Mouse (Mus musculus) embryonic facial prominence, embryonic 15.5 days (tissue): ENCODE measurements around the gene Bag2. TPM values are rescaled to one million over a fixed set of nuclear protein-coding genes. Genes with fewer than 3 reads are reported as not detected.

Source experiments
- ATAC-seq: fragments of 200-750 bp; cut with Nextera tagmentation; 2 replicates; pipeline ENCODE4 v1.8.0; 2017; ENCODE audit warnings: low read depth, moderate TSS enrichment; ENCODE audit not compliant: insufficient number of reproducible peaks, low FRiP score, low TSS enrichment
- H3K27ac ChIP-seq: fragments of 300-500 bp; sonication (generic); replicated peaks from 2 replicates; pipeline ENCODE4 v1.5.1; 2015; ENCODE audit warnings: mild to moderate bottlenecking, inconsistent platforms
- H3K27me3 ChIP-seq: fragments of 300-500 bp; sonication (generic); 2 replicates; pipeline ENCODE4 v1.6.1; 2015; ENCODE audit warnings: inconsistent platforms
- H3K36me3 ChIP-seq: fragments of 300-500 bp; sonication (generic); 2 replicates; pipeline ENCODE4 v1.6.1; 2015; ENCODE audit warnings: mild to moderate bottlenecking, inconsistent platforms
- H3K4me1 ChIP-seq: fragments of 300-500 bp; sonication (generic); 2 replicates; pipeline ENCODE4 v1.6.1; 2015; ENCODE audit warnings: inconsistent platforms
- H3K4me2 ChIP-seq: fragments of 300-500 bp; sonication (generic); replicated peaks from 2 replicates; pipeline ENCODE4 v1.6.1; 2015; ENCODE audit warnings: mild to moderate bottlenecking, inconsistent platforms
- H3K4me3 ChIP-seq: fragments of 300-500 bp; sonication (generic); replicated peaks from 2 replicates; pipeline ENCODE4 v1.5.1; 2015; ENCODE audit warnings: mild to moderate bottlenecking, inconsistent platforms
- H3K9ac ChIP-seq: fragments of 300-500 bp; sonication (generic); 2 replicates; pipeline ENCODE4 v1.6.1; 2015; ENCODE audit warnings: inconsistent platforms
- H3K9me3 ChIP-seq: fragments of 300-500 bp; sonication (generic); replicated peaks from 2 replicates; pipeline ENCODE4 v1.6.1; 2016; ENCODE audit warnings: inconsistent platforms
- WGBS: fragments of 180-500 bp; shearing (Covaris S2); methylation state at CpG from one replicate; pipeline ENCODE4 v1.1.7; 2015; 5-methylcytosine and 5-hydroxymethylcytosine counted together
- polyA plus RNA-seq: library from polyadenylated mRNA; unstranded; fragments of >200 nt; fragmentation: Nextera tagmentation; extraction: Ambion mirVana; gene quantifications from 2 replicates; pipeline ENCODE4 v1.2.1, GENCODE M21; 2015

The Bag2 gene
- 55.5 and 56.6 TPM in 2 replicates for polyA plus RNA-seq

GRCm38 (mm10) chr1:33757491-33758041 lies at the start of gene Bag2:
TSS of gene Bag2 (minus strand) at chr1:33757795.
- peak within 1 kb of the TSS; percentile 88 for H3K4me2 ChIP-seq
- no peaks in the 10 kb centered on the region for H3K27me3 ChIP-seq
- peak; percentile 84 for ATAC-seq
- peaks cover 12% of the 10 kb centered on the region for H3K36me3 ChIP-seq
- peak within 1 kb of the TSS; percentile 83 for H3K4me3 ChIP-seq
- WGBS, result under 1% methylated on average over 61 of the region's 61 CpGs
- peaks cover 23% of the 10 kb centered on the region for H3K4me1 ChIP-seq
- H3K27ac ChIP-seq, result peak within 1 kb of the TSS; percentile 18
- no peaks in the 10 kb centered on the region for H3K9me3 ChIP-seq
- H3K9ac ChIP-seq, result peak within 1 kb of the TSS; percentile 77

DNA sequence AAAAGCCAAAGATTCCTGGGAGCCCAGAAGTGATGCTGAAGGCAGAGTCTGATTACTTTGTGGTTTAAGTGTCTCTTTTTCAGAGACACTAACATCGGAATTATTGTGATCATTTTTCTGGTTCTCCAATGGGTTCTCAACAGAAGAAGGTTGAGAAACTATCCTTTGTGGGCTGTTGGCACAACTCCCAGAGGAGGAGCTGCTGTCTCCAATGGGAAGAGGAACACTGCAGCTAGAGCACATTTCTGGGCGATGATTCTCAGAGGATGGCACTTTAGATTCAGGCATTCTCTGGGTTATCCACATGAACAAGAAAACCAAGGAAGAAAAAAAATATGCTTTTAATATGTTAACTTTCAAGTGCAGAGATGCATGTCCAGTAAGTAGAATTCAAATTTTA lies 45.7 kb upstream of the Bag2 start:
- no peak overlapping the region for H3K27ac ChIP-seq
- H3K9me3 ChIP-seq, result no peaks in the 10 kb centered on the region
- no peaks in the 10 kb centered on the region for H3K27me3 ChIP-seq
- H3K36me3 ChIP-seq, result peaks cover 55% of the 10 kb centered on the region
- no peak overlapping the region for H3K4me3 ChIP-seq
- H3K4me2 ChIP-seq, result no peak overlapping the region
- 94% methylated on average over 2 of the region's 2 CpGs for WGBS
- H3K9ac ChIP-seq, result no peak overlapping the region
- no peaks in the 10 kb centered on the region for H3K4me1 ChIP-seq
- ATAC-seq, result no peak

DNA sequence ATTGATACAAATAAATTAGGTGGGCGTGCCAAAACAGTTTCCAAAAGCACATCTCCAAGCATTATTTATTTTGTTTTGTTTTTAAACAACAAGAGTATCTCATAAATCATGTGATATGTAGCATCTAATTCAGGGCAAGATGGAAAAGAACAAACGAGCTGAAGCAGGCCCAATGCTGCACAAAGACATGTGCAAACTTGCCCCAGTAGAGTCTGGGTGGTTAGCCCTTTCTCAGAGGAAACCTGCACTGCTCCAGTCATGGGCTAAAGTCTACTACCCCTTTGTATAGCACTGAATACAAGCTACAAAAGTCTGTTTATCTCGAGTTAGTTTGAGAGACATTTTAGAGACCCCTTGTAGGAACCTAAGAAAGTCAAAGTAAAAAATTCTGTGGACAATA lies 42.0 kb upstream of the Bag2 start:
- Histone ChIP-seq H3K4me2 (no peak overlapping the region), H3K9me3 (no peaks in the 10 kb centered on the region), H3K27me3 (no peaks in the 10 kb centered on the region), H3K4me3 (no peak overlapping the region), H3K36me3 (peaks cover 47% of the 10 kb centered on the region), H3K27ac (no peak overlapping the region), H3K9ac (no peak overlapping the region), H3K4me1 (no peaks in the 10 kb centered on the region)
- no peak for ATAC-seq
- WGBS, result 82% methylated on average over 3 of the region's 3 CpGs

GRCm38 (mm10) chr1:33788493-33788892 lies 30.9 kb upstream of the Bag2 start:
- Histone ChIP-seq H3K27ac (no peak overlapping the region), H3K27me3 (no peaks in the 10 kb centered on the region), H3K4me1 (no peaks in the 10 kb centered on the region), H3K36me3 (peaks cover 10% of the 10 kb centered on the region; the same call in 1 of the 2 replicates), H3K4me3 (no peak overlapping the region), H3K9ac (no peak overlapping the region), H3K9me3 (no peaks in the 10 kb centered on the region), H3K4me2 (no peak overlapping the region)
- ATAC-seq, result no peak
- WGBS, result 35% methylated on average over 3 of the region's 3 CpGs

DNA sequence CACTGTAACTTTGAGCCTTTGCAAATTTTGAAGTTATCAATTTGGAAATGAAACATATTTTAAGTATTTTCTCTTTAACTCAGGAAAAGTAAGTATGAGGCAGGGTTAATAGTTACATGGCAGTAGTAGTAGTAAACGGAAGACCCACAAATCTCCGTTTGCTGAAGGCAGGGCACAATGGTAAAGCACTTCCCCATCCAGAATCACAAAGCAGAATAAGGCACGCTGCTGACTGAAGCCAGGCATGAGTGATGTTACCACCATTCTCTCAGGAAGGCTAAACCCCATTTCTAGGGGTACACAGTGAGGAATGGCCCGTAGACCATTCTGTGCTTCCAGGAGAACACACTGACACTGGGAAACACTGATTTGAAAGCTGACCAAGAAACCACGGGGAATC lies 30.5 kb upstream of the Bag2 start:
- Histone ChIP-seq H3K4me3 (no peak overlapping the region), H3K27ac (no peak overlapping the region), H3K4me1 (no peaks in the 10 kb centered on the region), H3K36me3 (peaks cover 11% of the 10 kb centered on the region; the same call in 1 of the 2 replicates), H3K9ac (no peak overlapping the region), H3K9me3 (no peaks in the 10 kb centered on the region), H3K27me3 (no peaks in the 10 kb centered on the region), H3K4me2 (no peak overlapping the region)
- ATAC-seq, result no peak
- WGBS, result 90% methylated on average over 5 of the region's 5 CpGs

GRCm38 (mm10) chr1:33784561-33784960 lies 27.0 kb upstream of the Bag2 start:
- H3K4me3 ChIP-seq, result no peak overlapping the region
- H3K27ac ChIP-seq, result no peak overlapping the region
- H3K27me3 ChIP-seq, result no peaks in the 10 kb centered on the region
- no peak for ATAC-seq
- no peak overlapping the region for H3K4me2 ChIP-seq
- peaks cover 19% of the 10 kb centered on the region; the same call in 1 of the 2 replicates for H3K36me3 ChIP-seq
- no peak overlapping the region for H3K9ac ChIP-seq
- no peaks in the 10 kb centered on the region for H3K9me3 ChIP-seq
- 97% methylated on average over 5 of the region's 5 CpGs for WGBS
- H3K4me1 ChIP-seq, result no peaks in the 10 kb centered on the region

GRCm38 (mm10) chr1:33776175-33776611 lies 18.6 kb upstream of the Bag2 start:
- H3K4me2 ChIP-seq, result no peak overlapping the region
- WGBS, result 68% methylated on average over 14 of the region's 14 CpGs
- H3K4me3 ChIP-seq, result no peak overlapping the region
- ATAC-seq, result no peak
- H3K27me3 ChIP-seq, result no peaks in the 10 kb centered on the region
- peaks cover 37% of the 10 kb centered on the region for H3K36me3 ChIP-seq
- H3K27ac ChIP-seq, result no peak overlapping the region
- H3K9ac ChIP-seq, result no peak overlapping the region
- H3K9me3 ChIP-seq, result no peaks in the 10 kb centered on the region
- no peaks in the 10 kb centered on the region for H3K4me1 ChIP-seq

DNA sequence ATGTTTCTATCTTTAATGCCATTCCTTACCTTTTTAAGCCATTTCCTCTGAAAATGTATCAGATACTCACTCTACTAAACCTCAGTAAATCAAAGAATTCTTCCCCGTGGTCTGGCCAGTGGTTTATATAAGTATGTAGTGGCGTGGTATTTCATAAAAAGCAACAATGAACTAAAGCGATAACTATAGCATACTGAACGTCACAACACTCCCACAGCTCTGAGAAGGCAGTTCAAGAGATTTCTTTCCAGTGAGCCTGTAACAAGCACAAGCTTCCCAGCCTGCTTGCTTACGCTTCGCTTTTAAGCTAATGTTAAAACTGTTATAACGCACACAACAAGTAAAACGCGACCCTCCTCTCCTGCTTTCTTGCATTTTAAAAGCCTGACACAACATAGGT lies 14.5 kb upstream of the Bag2 start:
- WGBS, result 92% methylated on average over 9 of the region's 9 CpGs
- peaks cover 49% of the 10 kb centered on the region for H3K36me3 ChIP-seq
- no peaks in the 10 kb centered on the region for H3K27me3 ChIP-seq
- no peak overlapping the region for H3K4me3 ChIP-seq
- no peak overlapping the region for H3K27ac ChIP-seq
- H3K9me3 ChIP-seq, result no peaks in the 10 kb centered on the region
- ATAC-seq, result no peak
- no peak overlapping the region for H3K4me2 ChIP-seq
- H3K9ac ChIP-seq, result no peak overlapping the region
- no peaks in the 10 kb centered on the region for H3K4me1 ChIP-seq

DNA sequence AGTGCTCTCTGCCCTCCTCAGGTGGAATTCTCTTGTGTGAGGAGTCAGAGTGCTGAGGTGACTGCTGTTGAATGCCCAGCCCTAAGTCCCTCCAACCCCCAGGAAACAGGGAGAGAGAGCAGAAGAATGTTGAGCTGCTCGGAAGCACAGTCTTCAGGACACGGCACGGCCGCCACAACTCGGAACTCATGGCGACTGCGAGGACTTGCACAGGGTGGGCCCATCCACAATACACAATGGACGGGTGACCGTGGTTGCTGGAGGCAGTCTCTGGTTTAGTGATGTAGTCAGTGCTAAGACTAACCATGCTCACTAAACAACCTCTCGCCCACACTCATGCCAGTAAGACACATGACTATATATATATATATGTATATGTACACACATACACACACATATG lies 14.0 kb upstream of the Bag2 start:
- Histone ChIP-seq H3K27ac (no peak overlapping the region), H3K27me3 (no peaks in the 10 kb centered on the region), H3K4me3 (no peak overlapping the region), H3K9me3 (no peaks in the 10 kb centered on the region), H3K9ac (no peak overlapping the region), H3K4me1 (no peaks in the 10 kb centered on the region), H3K4me2 (no peak overlapping the region), H3K36me3 (peaks cover 44% of the 10 kb centered on the region)
- ATAC-seq, result no peak
- WGBS, result 92% methylated on average over 10 of the region's 10 CpGs

DNA sequence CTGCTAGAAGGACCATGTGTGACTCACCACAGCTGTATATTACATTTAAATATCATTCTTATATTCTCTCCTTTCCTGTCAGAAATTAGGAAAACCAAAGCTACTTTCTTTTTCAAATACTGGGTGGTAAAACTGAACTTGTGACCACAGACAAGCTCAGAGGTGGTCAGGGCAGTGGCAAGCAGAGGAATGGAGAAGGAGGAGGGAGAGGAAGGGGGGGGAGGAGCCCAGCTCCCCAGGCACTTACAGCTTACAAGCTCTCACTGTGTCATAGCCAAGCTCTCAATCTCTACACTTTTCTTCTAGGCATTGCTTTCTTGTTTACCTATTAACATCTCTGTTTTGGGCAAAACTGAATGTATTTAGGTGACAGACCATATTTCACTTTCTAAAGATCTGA lies 11.2 kb upstream of the Bag2 start:
- Histone ChIP-seq H3K4me3 (no peak overlapping the region), H3K27me3 (no peaks in the 10 kb centered on the region), H3K9ac (no peak overlapping the region), H3K9me3 (no peaks in the 10 kb centered on the region), H3K4me2 (no peak overlapping the region), H3K4me1 (no peaks in the 10 kb centered on the region), H3K27ac (no peak overlapping the region), H3K36me3 (peaks cover 42% of the 10 kb centered on the region)
- ATAC-seq, result no peak

- Histone ChIP-seq H3K27ac (no peak overlapping the region), H3K27me3 (no peaks in the 10 kb centered on the region), H3K4me3 (no peak overlapping the region), H3K9me3 (no peaks in the 10 kb centered on the region), H3K36me3 (peaks cover 42% of the 10 kb centered on the region), H3K4me1 (no peaks in the 10 kb centered on the region), H3K4me2 (no peak overlapping the region), H3K9ac (no peak overlapping the region)
- 79% methylated on average over 1 of the region's 1 CpGs for WGBS
- no peak for ATAC-seq
Observed at GRCm38 (mm10) chr1:33768091-33768787, 10.6 kb upstream of the Bag2 start.
